Mouse (Mus musculus) ES-Bruce4 (cell line): ENCODE measurements at regions not wholly inside any gene's neighbourhood (a gene's known extent, or its start where the extent isn't known, plus 50 kb on each side); places are given as distances from the start of the nearest gene placed in this dataset.

Source experiments
- H3K27ac ChIP-seq: 2 replicates; pipeline ENCODE4 v1.5.1; 2012; ENCODE audit warnings: low read length, inconsistent platforms; ENCODE audit not compliant: insufficient read depth
- H3K27me3 ChIP-seq: 2 replicates; pipeline ENCODE4 v1.6.1; 2012; ENCODE audit warnings: mild to moderate bottlenecking, low read length, inconsistent platforms; ENCODE audit not compliant: control insufficient read depth, poor library complexity, insufficient read depth, severe bottlenecking
- H3K36me3 ChIP-seq: 2 replicates; pipeline ENCODE4 v1.6.1; 2012; ENCODE audit warnings: inconsistent platforms, mild to moderate bottlenecking, low read length, moderate library complexity; ENCODE audit not compliant: control insufficient read depth, poor library complexity, insufficient read depth, severe bottlenecking
- H3K4me1 ChIP-seq: one replicate; pipeline ENCODE4 v1.8.1; 2011; ENCODE audit warnings: low read length; ENCODE audit not compliant: control insufficient read depth, insufficient read depth
- H3K4me3 ChIP-seq: 2 replicates; pipeline ENCODE4 v1.5.1; 2011; ENCODE audit warnings: low read depth, mild to moderate bottlenecking, low read length
- H3K9ac ChIP-seq: 2 replicates; pipeline ENCODE4 v1.6.1; 2012; ENCODE audit warnings: low read depth, mild to moderate bottlenecking, inconsistent platforms; ENCODE audit not compliant: poor library complexity, severe bottlenecking
- H3K9me3 ChIP-seq: replicated peaks from 2 replicates; pipeline ENCODE4 v1.6.1; 2012; ENCODE audit warnings: mild to moderate bottlenecking, low read length, inconsistent platforms; ENCODE audit not compliant: control insufficient read depth, poor library complexity, insufficient read depth, severe bottlenecking
- CTCF ChIP-seq: IDR thresholded peaks from one replicate; pipeline ENCODE4 v1.8.1; 2011; ENCODE audit warnings: low read depth, low read length
- EP300 ChIP-seq: IDR thresholded peaks from 2 replicates; pipeline ENCODE4 v1.6.1; 2011; ENCODE audit warnings: low read depth, low read length; ENCODE audit not compliant: insufficient read depth
- POLR2A ChIP-seq: IDR thresholded peaks from one replicate; pipeline ENCODE4 v1.8.1; 2011; ENCODE audit warnings: low read length; ENCODE audit not compliant: insufficient read depth

DNA sequence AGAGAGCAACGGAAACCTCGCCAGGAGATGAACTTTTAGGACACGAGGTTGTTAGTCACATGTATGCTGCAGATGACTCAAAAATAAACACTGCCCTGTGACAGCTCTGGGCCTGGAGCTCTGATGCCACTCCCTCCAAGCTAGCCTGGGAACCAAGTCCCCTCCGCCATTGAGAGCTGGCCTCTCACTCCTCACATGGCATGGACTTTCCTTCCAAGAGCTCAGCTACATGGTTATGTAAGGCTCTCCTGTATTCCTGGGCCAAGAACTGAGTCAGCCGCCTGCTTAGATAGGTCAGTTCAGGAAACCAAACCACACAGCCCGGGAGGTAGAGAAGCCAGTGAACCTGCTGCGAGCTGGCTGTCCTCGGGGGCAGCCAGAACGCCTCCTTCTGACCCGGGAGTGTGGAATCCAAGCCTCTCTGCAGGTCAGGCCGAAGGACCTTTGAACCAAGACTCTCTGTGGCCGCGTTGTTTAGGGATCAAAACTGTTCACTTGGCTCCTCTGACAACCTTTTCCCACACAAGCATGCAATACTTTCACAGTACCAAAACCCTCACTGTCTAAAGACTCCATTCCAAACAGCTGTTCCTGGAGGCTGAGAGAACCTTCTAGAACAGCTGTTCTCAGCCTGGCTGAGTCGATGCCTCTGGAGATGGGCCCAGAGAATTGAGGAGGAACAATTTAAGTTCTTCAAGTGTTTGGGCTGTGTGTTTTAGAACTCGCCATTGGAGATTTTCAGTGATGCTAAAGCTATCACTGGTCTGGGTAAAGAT lies 422.8 kb upstream of the Jarid2 start:
- H3K9me3 ChIP-seq, result no peaks in the 10 kb centered on the region
- no peaks in the 10 kb centered on the region for H3K4me1 ChIP-seq
- TF ChIP-seq POLR2A (no peak), EP300 (no peak), CTCF (no peak)
- no peaks in the 10 kb centered on the region for H3K27me3 ChIP-seq
- no peak overlapping the region for H3K4me3 ChIP-seq
- no peak overlapping the region for H3K27ac ChIP-seq
- H3K9ac ChIP-seq, result no peak overlapping the region
- H3K36me3 ChIP-seq, result no peaks in the 10 kb centered on the region

DNA sequence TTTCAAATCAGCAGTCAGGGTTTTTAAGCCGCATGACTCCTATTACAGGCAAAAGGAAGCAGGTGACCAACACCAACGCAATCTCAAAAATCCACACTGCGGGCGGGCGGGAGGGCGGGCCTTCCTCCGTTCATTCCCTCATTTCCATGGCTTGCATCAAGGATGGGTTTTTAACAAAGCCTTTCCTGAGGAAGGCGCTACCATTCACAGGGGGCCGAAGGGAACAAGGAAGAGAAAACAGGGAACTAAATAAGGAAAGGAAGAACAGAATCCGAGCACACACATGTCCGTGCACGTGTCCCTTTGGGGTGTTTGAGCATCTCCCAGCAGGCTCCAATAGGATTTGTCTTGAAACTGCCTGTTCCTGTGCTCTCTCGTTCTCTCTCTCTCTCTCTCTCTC lies 421.0 kb upstream of the Jarid2 start:
- TF ChIP-seq EP300 (no peak), CTCF (no peak), POLR2A (no peak)

DNA sequence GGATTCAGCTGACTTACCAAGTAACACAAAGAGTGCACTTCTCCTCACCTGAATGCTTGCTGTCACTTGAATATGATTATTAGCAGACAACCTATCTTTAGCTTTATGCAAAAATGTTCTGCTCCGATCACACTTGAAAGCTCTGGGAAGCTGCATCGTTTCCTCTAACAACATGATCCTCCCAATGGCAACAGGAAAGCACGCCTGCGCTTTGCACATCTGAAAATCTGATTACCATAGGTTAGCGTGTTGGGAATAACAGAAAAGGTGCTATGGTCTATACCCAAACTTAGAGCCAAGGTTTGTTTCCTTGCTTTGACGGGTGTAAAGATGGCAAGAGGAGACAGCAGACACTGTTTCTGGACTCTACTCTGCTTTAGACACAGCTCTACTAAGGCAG lies 417.0 kb upstream of the Jarid2 start:
- no peak overlapping the region for H3K4me3 ChIP-seq
- no peak overlapping the region for H3K9ac ChIP-seq
- no peaks in the 10 kb centered on the region for H3K36me3 ChIP-seq
- H3K9me3 ChIP-seq, result no peaks in the 10 kb centered on the region
- TF ChIP-seq CTCF (no peak), POLR2A (no peak), EP300 (no peak)
- peaks cover 5% of the 10 kb centered on the region for H3K4me1 ChIP-seq
- H3K27ac ChIP-seq, result no peak overlapping the region
- no peaks in the 10 kb centered on the region for H3K27me3 ChIP-seq

More for the DNA sequence above, 421.0 kb upstream of the Jarid2 start:
- Histone ChIP-seq H3K4me3 (no peak overlapping the region), H3K36me3 (no peaks in the 10 kb centered on the region), H3K27me3 (no peaks in the 10 kb centered on the region), H3K9ac (no peak overlapping the region), H3K9me3 (no peaks in the 10 kb centered on the region), H3K27ac (no peak overlapping the region), H3K4me1 (no peaks in the 10 kb centered on the region)

DNA sequence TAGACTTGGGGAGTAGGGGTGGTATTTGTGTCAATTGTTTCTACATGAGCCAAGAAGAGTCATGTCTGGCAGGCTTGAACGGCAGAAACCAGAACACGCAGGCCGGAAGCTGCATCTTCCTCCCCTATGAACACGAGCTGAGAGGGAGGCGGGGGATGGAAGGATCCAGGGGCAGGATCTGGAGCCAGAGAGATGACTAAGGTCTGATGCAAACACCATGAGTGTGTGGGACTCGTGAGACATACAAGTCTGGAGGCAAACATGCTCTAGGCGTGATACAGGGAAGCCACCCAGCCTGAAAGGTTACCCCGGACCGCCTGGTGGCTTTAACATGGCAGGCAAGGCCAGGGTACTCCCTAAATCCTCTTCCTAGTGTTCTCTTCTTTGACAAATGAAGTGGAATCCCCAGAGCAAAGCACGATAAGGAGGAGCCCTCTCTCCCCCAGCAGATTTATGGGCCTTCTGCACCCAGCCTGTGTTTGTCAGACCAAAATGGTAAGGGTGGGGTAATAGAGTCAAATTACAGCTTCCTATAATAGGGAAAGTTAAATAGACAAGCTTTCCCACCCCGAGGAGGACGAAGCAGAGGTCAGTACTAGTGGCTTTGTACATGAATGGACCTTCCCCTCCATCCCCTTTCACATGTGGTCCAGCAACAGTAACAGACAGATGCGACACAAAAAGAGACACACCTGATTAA lies 412.4 kb upstream of the Jarid2 start:
- H3K27me3 ChIP-seq, result no peaks in the 10 kb centered on the region
- no peaks in the 10 kb centered on the region for H3K36me3 ChIP-seq
- H3K9ac ChIP-seq, result no peak overlapping the region
- no peak overlapping the region for H3K4me3 ChIP-seq
- no peak for TF ChIP-seq CTCF
- TF ChIP-seq POLR2A, result no peak
- no peak for TF ChIP-seq EP300
- H3K4me1 ChIP-seq, result peaks cover 9% of the 10 kb centered on the region
- H3K9me3 ChIP-seq, result no peaks in the 10 kb centered on the region
- H3K27ac ChIP-seq, result no peak overlapping the region

DNA sequence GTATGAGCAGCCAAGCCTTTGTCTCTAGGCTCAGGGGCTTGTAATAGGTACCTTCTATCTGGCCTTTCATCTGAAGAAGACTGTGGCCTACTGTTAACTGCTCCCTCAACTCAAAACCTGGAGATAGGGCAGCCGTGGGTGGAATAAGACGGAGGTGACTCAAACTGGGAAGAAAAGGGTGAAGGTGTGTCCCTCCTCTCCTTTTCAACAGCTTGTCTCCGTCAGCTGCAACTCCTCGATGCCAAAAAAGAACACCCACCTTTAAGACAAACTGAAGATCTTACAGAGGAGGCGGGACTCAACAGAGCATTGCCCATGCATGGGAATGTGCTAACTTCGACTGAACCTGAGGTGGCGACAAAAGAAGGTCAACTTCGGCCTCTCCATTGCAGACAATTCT lies 411.7 kb upstream of the Jarid2 start:
- no peak overlapping the region for H3K27ac ChIP-seq
- peaks cover 9% of the 10 kb centered on the region for H3K4me1 ChIP-seq
- H3K27me3 ChIP-seq, result no peaks in the 10 kb centered on the region
- no peak overlapping the region for H3K4me3 ChIP-seq
- TF ChIP-seq EP300 (no peak), CTCF (no peak), POLR2A (no peak)
- no peak overlapping the region for H3K9ac ChIP-seq
- H3K36me3 ChIP-seq, result no peaks in the 10 kb centered on the region
- H3K9me3 ChIP-seq, result no peaks in the 10 kb centered on the region

DNA sequence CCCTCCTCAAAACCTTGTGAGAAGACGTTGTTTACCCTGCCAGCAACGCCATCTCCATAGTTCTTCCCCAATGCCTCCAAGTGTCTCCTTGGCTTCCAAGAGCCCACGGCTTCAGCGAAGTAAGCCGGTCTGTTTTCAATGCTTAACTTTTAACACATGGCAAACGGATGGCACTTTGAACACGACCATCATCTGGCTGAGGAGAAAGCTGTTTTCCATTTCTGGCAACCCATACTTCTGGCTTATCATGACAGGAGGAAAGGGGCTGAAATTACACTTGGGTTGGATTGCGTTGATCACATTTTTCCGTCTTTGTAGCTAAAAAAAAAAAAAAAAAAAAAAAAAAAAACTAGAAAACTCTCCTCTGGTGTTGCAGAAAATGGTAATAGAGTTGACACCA lies 410.2 kb upstream of the Jarid2 start:
- TF ChIP-seq CTCF (no peak), EP300 (no peak), POLR2A (no peak)
- H3K9ac ChIP-seq, result no peak overlapping the region
- H3K36me3 ChIP-seq, result no peaks in the 10 kb centered on the region
- H3K27me3 ChIP-seq, result no peaks in the 10 kb centered on the region
- peaks cover 9% of the 10 kb centered on the region for H3K4me1 ChIP-seq
- no peaks in the 10 kb centered on the region for H3K9me3 ChIP-seq
- no peak overlapping the region for H3K27ac ChIP-seq
- H3K4me3 ChIP-seq, result no peak overlapping the region
